Mouse (Mus musculus): ENCODE data around the gene Sh2b3. TPM values are rescaled to one million over a fixed set of nuclear protein-coding genes. Genes with fewer than 3 reads are reported as not detected.

Sh2b3 gene
- total RNA-seq, 2 experiments from 2014 or later = 19.9 to 21.6 TPM

DNA sequence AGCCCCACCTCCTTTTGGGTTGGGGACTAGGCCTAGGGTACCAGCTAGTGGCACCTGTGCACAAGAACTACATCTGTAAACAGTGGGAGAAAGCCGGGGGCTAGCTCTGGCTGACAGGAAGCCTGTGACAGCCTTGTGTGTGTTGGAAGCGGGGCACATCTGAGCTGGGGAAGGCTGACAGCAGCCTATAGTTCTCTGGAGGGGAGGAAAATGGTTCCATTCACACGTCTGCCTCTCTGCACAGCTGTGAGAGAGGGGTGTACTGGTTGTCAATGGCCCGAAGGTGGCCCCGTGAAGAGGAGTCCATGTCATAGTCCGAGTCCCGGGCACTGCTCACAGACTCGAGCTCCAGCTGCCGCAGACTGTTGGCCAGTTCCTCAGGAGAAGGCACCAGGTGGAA, 19.9 kb downstream of the Sh2b3 start:
- Histone ChIP-seq H3K4me3 (no peak overlapping the region), H3K27ac (peak overlapping the region; percentile 46; the same call in 1 of the 2 replicates)
- no peak for TF ChIP-seq CTCF (conservative IDR thresholded peaks at IDR 0.05)
- no peak for DNase-seq (ENCODE audit: low spot score in 2 of 2)

GRCm38 (mm10) chr5:121816611-121817010, 20.8 kb downstream of the Sh2b3 start:
- no peak overlapping the region for H3K4me3 ChIP-seq
- no peak for TF ChIP-seq CTCF (conservative IDR thresholded peaks at IDR 0.05)
- no peak overlapping the region for H3K27ac ChIP-seq
- no peak for DNase-seq (ENCODE audit: low spot score in 2 of 2)

- TF ChIP-seq CTCF (conservative IDR thresholded peaks at IDR 0.05) = no peak
- DNase-seq (ENCODE audit: low spot score in 2 of 2) = no peak
- no peak overlapping the region for H3K27ac ChIP-seq
Measured at GRCm38 (mm10) chr5:121815867-121816380, 21.5 kb downstream of the Sh2b3 start.

DNA sequence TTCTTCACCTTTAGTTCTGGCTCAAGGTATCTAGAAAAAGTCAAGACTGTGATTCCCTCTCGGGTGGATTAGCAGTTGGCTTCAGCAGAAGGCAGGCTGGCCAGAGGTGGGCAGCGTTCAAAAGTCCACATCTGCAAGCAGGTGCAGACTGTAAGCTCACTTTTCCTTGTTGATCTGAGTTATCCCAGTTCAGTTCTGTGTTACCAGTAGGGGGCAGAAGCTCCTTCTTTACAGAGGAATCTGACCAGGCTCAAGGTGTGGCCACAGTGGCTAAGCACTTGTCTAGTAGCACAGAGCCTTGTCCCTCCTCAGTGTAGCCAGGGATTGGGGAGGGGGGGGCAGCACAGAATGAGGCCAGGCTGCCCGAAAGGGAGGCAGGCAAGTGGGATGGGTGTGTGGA, 22.4 kb downstream of the Sh2b3 start:
- peak; percentile 58 to 63 for DNase-seq (ENCODE audit: low spot score in 2 of 2)
- H3K27ac ChIP-seq = no peak overlapping the region
- no peak overlapping the region for H3K4me3 ChIP-seq
- peak; percentile 83 for TF ChIP-seq CTCF (conservative IDR thresholded peaks at IDR 0.05)

More at GRCm38 (mm10) chr5:121815867-121816380, 21.5 kb downstream of the Sh2b3 start:
- no peak overlapping the region for H3K4me3 ChIP-seq

DNA sequence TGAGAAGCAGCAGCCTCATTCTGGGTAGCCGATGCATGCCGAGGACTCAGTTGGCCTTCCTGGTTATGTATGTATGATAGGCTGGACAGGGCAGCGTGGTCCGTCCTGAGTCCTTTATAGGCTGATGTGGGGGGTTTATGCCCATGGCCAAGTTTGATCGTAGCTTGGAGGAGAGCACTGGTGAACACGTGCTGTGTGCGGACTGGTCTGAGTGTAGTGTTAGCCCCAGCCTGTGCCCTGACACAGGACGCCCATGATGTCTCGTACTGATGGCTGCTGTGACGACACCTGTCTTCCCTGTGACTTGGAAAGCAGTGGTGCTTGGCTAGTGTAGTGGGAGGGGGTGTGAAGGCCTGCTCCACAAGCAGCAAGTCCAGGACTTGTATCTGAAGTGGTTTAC, 23.7 kb downstream of the Sh2b3 start:
- DNase-seq (ENCODE audit: low spot score in 2 of 2) = no peak
- H3K27ac ChIP-seq = 0 out of 2 replicates have a peak overlapping the region, but pooled peaks have one; percentile 18
- TF ChIP-seq CTCF (conservative IDR thresholded peaks at IDR 0.05) = no peak
- no peak overlapping the region for H3K4me3 ChIP-seq

DNA sequence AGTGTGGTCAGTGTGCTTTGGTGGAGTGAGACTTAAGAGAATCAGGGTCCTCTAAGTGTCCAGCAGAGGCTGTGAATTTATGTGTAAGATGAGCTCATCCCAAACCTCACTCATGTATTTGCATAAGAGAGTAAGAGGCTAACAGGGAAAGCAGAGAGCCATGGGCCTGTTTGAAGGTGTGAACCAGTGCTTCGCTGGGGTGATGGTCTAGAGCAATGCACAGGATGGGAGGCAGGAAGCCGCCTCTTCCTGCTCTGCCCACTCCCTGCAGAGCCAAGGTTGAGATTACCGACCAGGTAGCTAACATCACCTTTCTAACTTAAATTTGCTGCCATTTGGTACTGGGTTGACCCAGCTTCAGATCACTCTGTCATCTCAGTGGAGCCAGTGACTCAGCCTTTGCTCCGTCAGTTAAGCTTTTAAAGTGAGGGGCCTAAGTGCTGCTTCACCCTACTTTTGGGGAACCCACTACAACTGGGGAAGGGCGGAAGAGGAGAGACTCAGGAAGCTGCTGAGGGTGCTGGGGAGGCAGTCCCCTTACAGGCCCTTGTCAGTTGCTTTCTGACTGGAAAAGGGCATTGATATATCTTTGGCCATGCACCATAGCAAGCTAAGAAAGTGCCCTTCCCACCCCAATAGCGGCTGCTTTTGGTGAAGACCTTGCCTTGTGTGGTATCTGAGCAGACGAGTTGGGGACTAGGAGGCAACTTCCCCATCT, 24.8 kb downstream of the Sh2b3 start:
- Histone ChIP-seq H3K4me3 (no peak overlapping the region), H3K27ac (peak overlapping the region; percentile 87)
- no peak for TF ChIP-seq CTCF (conservative IDR thresholded peaks at IDR 0.05)
- no peak for DNase-seq (ENCODE audit: low spot score in 2 of 2)

DNA sequence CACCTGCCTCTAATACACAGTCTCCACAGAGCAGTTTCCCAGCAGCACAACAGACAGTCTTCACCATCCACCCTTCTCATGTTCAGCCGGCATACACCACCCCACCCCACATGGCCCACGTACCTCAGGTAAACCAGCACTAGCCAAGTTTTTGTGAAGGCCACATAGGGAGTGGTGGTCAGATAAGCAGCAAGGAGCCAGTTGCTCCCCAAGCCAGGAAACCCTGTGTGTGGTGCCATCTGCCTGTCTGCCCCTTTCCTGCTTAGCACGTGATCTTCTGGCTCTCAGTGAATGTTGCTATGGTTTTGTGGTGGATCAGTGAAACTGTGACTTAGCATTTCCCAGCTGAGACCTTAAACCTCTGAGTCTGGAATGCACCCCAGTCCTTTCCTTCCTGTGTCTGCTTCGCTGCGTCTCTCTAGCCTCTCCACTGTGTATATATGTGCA, 25.9 kb downstream of the Sh2b3 start:
- DNase-seq (ENCODE audit: low spot score in 2 of 2) = no peak
- Histone ChIP-seq H3K27ac (peak overlapping the region; percentile 87), H3K4me3 (no peak overlapping the region)
- TF ChIP-seq CTCF (conservative IDR thresholded peaks at IDR 0.05) = no peak

GRCm38 (mm10) chr5:121810331-121811151, 26.9 kb downstream of the Sh2b3 start:
- no peak for TF ChIP-seq CTCF (conservative IDR thresholded peaks at IDR 0.05)
- Histone ChIP-seq H3K4me3 (no peak overlapping the region), H3K27ac (peak overlapping the region; percentile 87)
- no peak for DNase-seq (ENCODE audit: low spot score in 2 of 2)

DNA sequence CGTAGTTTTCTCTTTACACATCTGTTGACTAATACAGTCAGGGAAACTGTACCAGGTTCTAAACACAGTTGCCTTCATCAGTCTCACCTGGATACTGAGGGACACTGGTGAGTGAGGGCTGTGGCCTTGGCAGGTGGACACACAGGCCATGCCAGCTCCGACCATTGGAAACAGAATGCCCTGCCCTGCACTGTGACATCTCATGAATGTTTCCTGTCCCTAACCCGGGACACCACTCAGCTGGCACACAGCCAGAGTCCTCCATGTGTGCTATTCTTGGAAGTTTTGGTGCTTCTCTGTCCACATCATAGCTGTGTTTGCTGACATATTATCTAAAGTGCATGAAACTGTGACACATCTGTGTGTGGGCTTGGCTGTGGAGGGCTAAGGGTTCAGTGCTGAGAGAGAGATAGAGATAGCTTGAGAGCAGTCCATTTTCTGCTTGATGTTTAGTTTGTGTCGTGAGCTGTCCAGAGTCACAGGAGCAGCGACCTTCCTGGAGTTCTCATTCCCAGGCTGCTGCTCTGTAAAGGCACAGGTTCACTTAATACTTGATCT, 27.7 kb downstream of the Sh2b3 start:
- peak overlapping the region; percentile 87 for H3K27ac ChIP-seq
- no peak for TF ChIP-seq CTCF (conservative IDR thresholded peaks at IDR 0.05)
- no peak for DNase-seq (ENCODE audit: low spot score in 2 of 2)
- no peak overlapping the region for H3K4me3 ChIP-seq

DNA sequence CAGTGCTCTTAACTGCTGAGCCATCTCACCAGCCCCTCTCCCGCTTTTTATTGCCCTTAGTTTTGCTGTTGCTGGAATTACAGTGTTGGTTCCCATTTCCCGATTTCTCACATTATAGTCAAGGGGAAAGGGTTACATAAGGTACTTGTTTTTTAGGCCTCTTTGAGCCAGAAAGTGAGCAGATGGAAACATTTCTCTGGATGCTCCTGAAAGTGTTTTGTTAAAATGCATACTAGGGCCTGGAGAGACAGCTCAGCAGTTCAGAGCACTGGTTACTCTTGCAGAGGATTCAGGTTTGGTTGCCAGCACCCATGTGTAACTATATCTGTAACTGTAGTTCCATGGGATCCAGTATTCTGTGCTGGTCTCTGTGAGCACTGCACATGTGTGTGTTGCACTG, 29.2 kb downstream of the Sh2b3 start:
- no peak overlapping the region for H3K4me3 ChIP-seq
- H3K27ac ChIP-seq = peak overlapping the region; percentile 87
- TF ChIP-seq CTCF (conservative IDR thresholded peaks at IDR 0.05) = no peak
- DNase-seq (ENCODE audit: low spot score in 2 of 2) = no peak

- DNase-seq (ENCODE audit: low spot score in 2 of 2) = no peak
- Histone ChIP-seq H3K27ac (peak overlapping the region; percentile 87), H3K4me3 (no peak overlapping the region)
- no peak for TF ChIP-seq CTCF (conservative IDR thresholded peaks at IDR 0.05)
Measured at GRCm38 (mm10) chr5:121807186-121807585, 30.3 kb downstream of the Sh2b3 start.

GRCm38 (mm10) chr5:121798447-121798846, 39.0 kb downstream of the Sh2b3 start:
- no peak for DNase-seq (ENCODE audit: low spot score in 2 of 2)
- no peak overlapping the region for H3K27ac ChIP-seq
- H3K4me3 ChIP-seq = no peak overlapping the region
- TF ChIP-seq CTCF (conservative IDR thresholded peaks at IDR 0.05) = 0 out of 2 replicates have a peak, but pooled peaks have one; percentile 9

- TF ChIP-seq CTCF (conservative IDR thresholded peaks at IDR 0.05) = peak; percentile 69
- Histone ChIP-seq H3K27ac (no peak overlapping the region), H3K4me3 (no peak overlapping the region)
- no peak for DNase-seq (ENCODE audit: low spot score in 2 of 2)
Measured at GRCm38 (mm10) chr5:121795800-121796199, 41.6 kb downstream of the Sh2b3 start.

Measured in layer of hippocampus, adult 2 months (tissue).